Mouse (Mus musculus) lung, adult 18-20 months (tissue): Measurements from ENCODE around the gene B230217C12Rik.

Experiments
- DNase-seq, 2 experiments: peaks; one replicate each; pipeline ENCODE4 v3.0.0; 2022; ENCODE audit warnings: mixed read lengths in 2 of 2

Gene B230217C12Rik

DNA sequence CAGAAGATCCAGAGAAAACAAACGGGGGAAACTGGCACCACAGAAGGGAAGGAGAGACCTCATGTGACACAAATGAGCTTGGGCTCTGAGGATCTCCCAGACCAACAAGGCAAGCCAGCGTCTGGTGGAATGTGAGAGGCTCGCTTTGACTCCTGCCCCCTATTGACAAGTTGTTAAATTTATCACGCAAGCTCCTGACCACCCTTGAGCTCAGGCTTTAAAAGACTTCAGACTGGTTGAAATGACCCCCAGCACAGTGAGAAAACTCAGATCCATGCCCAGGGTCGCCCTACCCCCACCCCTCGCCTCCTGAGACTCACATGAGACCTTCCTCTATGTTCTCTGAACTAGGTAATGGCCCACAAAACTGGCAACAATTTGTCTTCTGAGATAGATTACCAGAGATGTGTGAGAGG, at the start of gene B230217C12Rik:
Gene B230217C12Rik, plus strand, starts transcription at position 242 of the 416 bp plus-strand sequence.
- DNase-seq, result no peak

GRCm38 (mm10) chr11:97793165-97793564, 47.4 kb upstream of the B230217C12Rik start:
- peak in 1 of 2 experiments; percentile 62 for DNase-seq

DNA sequence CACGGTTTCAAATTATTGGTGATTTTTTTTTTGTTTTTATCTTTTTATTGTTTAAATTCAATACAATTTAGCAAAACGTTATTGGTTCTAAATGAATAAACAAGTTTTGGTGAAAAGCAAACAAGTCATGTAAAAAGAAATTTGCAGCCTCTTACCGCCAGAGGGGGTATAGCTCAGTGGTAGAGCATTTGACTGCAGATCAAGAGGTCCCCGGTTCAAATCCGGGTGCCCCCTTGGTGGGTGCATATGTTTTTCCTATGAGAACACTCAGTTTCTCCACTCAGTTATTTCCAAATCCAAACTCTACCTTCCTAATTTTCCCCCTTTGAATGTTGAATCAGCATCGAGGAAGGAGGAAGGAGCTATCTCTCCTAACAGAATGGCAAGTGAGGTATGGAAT, 43.7 kb upstream of the B230217C12Rik start:
- peak; percentile 63 to 74 for DNase-seq

- DNase-seq, result no peak
Measured at GRCm38 (mm10) chr11:97797369-97798082, 43.1 kb upstream of the B230217C12Rik start.

GRCm38 (mm10) chr11:97798083-97798435, 42.5 kb upstream of the B230217C12Rik start:
- no peak for DNase-seq

- peak; percentile 87 for DNase-seq
Measured at GRCm38 (mm10) chr11:97798782-97799145, 41.8 kb upstream of the B230217C12Rik start, which contains the start of gene Lasp1. Gene Lasp1 (plus strand): TSS chr11:97799000.

DNA sequence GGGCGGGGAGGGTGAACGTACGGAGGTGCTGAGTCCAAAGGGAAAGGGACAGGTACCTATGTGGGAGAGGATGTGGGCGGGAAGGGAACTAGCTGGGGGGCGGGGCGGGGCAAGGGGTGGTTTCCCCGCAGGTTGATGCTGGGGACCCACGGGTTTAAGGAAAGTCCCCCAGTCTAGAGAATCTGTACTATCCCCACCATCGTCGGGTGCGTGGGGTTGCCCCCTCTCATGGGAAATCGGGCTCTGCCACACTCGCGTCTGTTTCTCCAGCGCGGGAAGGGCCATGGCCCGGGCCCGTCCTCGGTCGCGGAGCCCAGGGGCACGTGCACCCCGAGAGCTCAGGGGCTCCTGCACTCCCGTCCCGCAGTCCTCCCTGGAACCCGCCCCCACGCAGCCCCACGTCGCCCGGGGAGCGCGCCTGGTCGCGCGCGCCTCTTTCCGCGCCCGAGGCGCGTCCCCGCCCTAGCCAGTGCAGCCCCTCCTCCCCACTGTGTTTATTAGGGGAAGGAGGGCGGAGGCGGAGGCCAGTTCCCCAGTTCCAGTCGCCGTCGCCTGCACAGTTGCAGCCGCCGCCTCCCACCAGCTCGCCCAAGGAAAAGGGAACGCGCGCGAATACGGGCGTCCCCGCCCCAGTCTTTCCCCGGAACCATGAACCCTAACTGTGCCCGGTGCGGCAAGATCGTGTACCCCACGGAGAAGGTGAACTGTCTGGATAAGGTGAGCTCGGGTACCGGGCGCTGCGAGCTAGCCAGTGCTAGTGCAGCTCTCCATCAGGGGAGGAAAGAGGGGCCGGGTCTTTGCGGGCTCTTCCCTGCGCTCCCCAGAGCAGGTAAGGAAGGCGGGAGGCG, 41.2 kb upstream of the B230217C12Rik start:
- DNase-seq, result peak; percentile 89 to 92

GRCm38 (mm10) chr11:97799994-97800690, 40.4 kb upstream of the B230217C12Rik start:
- DNase-seq, result peak; percentile 86 to 89

GRCm38 (mm10) chr11:97800691-97801408, 39.7 kb upstream of the B230217C12Rik start:
- DNase-seq, result peak; percentile 55 to 64

DNA sequence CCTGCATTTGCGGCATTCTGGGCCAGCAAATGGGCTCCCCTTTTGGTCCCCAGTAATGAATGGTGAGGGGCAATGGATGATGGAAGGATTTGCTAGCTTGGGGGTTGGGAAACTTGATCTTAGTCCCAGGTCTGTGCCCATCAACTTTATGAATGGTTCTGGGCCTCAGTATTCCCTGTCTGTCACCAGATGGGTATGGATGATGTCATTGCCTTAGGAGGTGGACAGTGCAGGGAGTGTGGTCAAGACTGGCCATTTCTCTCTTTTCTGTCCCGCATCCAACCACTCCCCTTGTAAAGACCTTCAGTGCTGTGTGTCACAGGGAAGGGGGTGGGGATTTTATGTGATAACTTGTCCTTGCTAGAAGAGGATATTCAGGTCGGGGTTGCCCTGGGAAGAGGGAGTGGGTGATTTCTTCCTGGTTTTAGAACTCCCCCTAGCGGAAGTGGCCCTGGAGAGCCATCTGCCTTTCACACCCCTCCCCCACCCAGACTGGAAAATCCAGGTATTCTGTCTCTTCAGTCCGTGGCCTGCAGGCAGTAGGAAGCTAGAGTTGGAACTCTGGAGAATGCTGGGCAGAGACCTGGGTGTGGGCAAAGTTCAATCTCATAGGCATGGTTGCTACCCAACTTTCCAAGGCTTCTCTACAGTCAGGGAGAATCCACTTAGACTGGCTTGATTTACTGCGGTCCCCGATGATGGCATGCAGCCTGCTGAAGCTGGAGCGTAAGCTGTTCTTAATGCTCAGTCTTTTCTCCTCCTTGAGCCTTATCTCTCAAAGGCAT, 39.0 kb upstream of the B230217C12Rik start:
- DNase-seq, result peak; percentile 56 to 76

GRCm38 (mm10) chr11:97802194-97802470, 38.4 kb upstream of the B230217C12Rik start:
- DNase-seq, result no peak

DNA sequence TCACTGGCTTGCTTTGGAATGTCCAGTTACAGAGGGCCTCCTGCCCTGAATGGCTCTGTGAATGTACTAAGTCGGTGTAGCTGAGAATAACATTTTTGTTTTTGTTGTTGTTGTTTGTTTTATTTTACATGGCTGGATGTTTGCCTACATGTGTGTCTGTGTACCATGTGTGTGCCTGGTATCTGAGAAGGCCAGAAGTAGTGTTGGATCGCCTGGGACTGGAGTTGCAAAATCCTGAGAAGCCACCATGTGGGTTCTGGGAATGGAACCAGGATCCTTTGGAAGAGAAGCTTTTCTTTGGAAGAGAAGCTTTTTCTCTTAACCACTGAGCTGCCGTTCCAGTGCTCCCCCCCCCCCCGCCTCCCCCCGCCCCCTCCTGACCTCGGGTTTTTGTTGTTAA, 38.1 kb upstream of the B230217C12Rik start:
- DNase-seq, result no peak

DNA sequence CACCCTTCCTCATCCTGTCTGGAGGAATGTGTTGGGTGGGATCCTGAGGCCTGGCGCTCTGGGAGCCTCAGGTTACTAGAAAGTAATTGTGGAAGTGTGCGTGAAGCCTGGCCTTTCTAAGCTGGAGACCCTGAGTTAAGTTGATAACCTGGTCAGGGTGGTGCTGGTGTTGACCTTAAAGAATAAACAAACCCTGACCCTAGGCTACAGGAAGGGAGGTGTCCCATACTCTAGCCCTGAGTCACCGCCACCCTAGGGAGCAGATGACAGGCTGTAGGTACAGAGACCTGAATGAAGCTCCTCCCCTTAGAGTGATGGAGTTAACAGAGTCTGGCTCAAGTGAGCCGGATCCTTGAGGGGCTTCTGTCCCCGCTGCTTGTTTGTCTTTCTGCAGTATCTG, 36.7 kb upstream of the B230217C12Rik start:
- no peak for DNase-seq

- DNase-seq, result no peak
Measured at GRCm38 (mm10) chr11:97804841-97805661, 35.5 kb upstream of the B230217C12Rik start.

DNA sequence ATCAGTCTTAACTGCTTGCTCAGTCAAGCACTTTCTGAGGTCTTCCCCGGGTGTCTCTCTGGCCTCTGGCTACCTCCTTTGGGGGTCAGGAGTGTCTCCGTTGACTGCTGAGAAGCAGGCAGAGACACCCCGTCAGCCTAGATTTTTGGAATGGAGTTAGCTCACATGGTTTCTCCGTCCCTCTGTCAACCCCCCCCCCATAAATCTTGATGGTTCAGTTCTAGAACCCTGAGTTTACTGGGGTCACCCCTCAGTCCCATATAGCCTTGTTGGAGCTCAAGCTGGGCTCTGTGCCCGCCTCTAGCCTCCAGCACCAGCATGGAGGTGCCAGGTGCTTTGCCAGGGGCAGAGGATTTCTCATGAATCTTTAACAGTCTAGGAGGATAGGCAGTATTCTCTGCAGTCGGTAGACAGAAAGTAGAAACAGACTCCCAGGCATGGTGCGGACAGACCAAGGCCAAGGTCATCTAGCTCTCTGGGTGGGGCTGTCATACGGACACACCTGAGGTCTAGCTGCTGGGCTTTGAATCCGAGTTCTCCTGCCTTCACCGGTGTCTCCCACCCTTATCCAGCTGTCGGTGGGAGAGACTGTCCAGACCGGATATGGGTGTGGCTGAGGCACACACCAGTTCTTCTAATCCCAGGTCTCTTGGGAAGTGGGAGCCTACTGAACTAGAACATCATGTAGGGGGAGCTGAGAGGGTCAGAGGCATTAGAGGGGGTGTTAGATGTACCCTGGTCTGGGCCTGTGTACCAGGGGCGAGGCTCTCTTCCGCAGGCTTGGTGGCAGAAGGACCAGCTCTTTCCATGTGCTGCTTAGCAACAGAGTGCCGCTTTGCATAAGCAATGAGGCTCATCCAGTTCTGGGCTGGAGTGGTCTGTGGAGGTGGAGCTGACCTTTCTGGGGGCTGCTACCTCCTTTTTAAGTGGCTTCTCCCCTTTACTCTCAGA, 34.6 kb upstream of the B230217C12Rik start:
- DNase-seq, result no peak

- DNase-seq, result no peak
Measured at GRCm38 (mm10) chr11:97806613-97806964, 34.0 kb upstream of the B230217C12Rik start.

GRCm38 (mm10) chr11:97807626-97808025, 33.0 kb upstream of the B230217C12Rik start:
- DNase-seq, result no peak

DNA sequence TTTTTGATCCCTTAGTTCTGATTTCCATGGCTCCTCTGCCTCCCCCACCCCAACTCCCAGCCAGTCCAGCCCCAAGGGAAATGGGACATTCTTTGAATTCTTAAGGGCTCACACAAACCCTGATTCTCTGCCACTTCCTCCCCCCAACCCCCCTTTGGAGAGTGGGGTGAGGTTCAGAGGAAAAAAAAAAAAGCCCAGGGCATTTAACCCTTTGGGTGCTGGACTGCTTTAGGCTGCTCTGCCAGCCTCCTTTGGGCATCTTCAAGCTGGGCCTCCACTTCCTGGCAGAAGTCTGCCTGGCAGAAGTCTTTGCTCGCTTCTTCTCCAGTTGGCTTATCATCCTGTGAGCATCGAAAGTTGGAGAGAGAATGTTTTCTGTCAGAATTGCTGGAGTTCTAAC, 32.5 kb upstream of the B230217C12Rik start:
- DNase-seq, result peak; percentile 59 to 72

DNA sequence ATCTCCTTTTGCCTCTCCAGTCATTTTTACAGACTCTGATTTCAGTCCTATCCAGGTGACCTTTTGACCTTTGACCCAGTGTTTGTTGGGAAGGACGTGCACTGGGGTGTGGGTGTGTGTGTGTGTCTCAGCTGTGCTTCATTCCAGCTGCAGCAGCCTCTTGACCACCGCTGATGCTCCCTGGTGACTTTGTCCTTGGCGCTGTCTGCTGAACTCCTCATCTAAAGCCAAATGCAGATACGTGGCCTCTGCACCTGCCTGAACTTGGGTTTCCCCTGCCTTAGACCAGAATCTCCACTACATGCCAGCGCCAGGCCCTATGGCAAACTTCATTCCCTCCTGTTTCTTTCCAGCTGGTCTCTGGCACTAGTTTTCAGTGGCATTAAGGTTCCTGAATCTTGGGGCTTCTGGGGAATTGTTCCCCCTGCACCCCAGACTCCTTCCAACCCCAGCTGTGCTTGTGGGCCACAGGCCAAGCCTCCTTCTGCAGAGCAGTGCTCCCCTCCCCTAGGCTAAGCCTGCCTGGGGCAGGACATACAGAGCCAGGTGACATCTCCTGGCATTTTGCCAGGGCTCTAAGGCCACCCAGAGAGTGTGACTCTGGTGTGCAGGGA, 31.9 kb upstream of the B230217C12Rik start:
- DNase-seq, result no peak
